Mouse (Mus musculus) thymus, postnatal 36 days (tissue): ENCODE results near the gene Rbfox1.

Experiments
- DNase-seq, 2 experiments: peaks; one replicate each; pipeline ENCODE4 v3.0.0; 2022; ENCODE audit warnings: mixed read lengths in 2 of 2

Gene Rbfox1

GRCm38 (mm10) chr16:6485631-6486030 lies 600.5 kb downstream of the Rbfox1 start:
- DNase-seq = no peak

DNA sequence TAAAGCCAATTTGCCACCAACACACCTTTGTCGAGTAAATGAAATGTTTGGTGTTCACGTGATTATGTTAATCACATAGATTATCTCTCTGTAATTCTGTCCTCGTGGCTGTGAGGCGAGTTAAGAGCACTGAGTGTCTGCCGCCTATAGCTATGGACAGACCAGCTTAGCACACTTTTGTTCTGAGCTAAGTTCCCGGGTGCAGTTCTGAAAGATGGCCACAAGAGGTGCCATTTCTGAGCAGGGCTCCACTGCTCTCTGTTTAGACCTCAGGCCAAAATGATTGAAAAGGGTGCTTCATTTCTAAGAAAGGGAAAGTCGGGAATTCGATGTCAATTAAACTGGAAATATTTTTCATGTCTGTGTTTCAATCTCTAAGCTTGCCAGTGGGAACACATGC lies 617.1 kb downstream of the Rbfox1 start:
- DNase-seq = no peak

GRCm38 (mm10) chr16:6503573-6504331 lies 618.6 kb downstream of the Rbfox1 start:
- peak in 1 of 2 experiments; percentile 6 for DNase-seq

GRCm38 (mm10) chr16:6508924-6509323 lies 623.8 kb downstream of the Rbfox1 start:
- DNase-seq = no peak

DNA sequence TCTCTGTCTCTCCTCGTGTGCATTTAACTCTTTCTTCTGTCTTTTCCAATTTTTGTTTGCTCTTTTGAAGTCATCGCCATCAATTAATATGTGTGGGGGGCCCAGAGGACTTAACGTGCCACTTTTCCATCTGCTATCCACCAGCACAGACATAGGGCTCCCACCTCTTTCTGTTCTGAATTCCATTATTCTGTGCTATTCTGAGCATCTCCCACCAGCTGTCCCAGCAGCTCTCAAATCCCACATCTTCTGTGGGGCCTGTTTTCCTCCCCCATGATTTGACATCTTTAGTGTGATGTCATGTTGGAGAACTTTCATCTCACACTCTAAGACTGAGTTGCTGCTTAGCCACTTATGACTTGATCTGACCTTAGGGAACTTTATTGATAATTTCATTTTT lies 634.3 kb downstream of the Rbfox1 start:
- DNase-seq = no peak

DNA sequence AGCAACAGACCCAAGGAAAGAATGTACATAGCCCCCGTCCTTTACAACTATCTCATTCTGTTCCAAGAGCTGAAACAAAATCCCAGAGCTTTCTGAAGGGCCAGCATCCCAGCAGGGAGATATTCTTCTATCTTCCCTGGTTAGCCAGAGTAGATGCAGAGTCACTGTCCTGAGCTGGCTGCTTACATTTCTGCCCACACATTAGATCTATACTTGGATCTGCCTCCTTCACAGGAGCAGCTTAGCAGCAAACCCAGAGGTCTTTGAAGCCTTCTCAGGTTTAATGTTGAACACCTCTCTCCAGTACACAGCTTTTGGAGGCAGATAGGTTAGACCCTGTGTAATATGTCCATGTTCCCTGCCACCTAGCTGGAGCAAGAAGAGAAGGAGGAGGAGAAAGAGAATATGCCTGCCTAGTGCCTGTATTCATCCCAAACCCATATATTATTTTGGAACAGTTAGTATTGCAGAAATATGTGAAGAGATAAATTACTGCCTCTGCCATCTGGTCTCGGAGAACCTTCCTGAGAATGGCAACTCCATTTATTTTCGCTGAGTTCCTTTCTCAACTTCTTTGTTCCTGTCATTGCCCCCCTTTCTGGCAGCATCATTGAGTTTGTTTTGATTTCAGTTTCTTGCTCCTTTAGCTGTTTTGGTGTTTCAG lies 640.5 kb downstream of the Rbfox1 start:
- DNase-seq = no peak

- DNase-seq = no peak
These were observed 646.3 kb downstream of the Rbfox1 start for GRCm38 (mm10) chr16:6531459-6531858.

- no peak for DNase-seq
These were observed 647.2 kb downstream of the Rbfox1 start for GRCm38 (mm10) chr16:6532077-6532995.

GRCm38 (mm10) chr16:6555776-6556175 lies 670.6 kb downstream of the Rbfox1 start:
- no peak for DNase-seq

- no peak for DNase-seq
These were observed 672.6 kb downstream of the Rbfox1 start for GRCm38 (mm10) chr16:6557726-6558125.

DNA sequence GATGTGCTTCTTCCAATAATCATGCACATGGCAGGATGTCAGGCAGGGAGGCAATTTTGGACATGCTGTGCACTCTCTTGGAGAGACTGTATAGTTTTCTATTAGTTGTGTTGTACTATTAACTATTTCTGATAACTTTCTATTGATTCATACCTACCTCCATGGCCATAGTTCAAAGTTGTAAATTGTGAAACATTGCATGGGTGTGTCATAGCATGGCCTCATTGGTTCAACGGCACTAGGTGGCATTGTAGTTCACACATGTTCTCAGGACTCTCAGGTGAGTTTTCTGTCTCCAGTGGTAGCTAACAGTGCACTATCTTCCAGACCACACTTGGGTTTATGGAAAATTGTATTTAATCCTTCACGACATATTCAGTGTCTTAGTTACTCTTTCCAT lies 699.5 kb downstream of the Rbfox1 start:
- DNase-seq = no peak

DNA sequence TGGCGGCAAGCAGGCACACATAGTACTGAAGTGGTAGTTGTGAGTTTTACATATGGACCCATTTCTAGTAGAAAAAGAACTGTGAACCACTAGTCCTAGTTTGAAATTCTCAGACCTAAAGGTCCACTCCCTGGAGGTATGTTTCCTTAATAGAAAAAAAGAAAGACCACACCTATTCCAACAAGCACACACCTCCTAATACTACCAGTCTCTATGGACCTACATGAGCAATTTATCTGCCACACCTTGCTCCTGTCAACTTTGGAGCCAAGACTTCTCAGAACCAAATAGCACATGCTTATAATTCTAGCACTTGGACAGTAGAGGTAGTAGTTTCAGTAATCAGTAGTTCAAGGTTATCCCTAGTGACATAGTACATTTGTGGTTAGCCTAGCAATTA lies 700.0 kb downstream of the Rbfox1 start:
- no peak for DNase-seq

DNA sequence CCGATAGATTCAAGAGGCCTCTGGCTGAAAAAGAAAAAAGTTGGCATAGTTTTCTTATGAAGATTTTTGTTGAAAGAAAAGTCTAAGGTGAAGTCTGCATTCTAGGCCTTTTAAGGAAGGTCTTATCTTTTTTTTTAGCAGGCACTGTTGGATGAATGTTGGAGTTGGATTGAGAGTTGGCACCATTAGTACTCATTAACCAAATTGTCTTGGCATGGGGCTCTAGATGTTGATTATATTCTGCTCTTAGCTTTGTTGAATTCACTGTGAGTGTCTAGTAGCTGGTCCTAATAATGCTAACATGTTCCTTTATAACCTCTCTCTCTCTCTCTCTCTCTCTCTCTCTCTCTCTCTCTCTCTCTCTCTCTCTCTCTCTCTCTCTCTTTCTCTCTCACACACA lies 731.4 kb downstream of the Rbfox1 start:
- no peak for DNase-seq

- DNase-seq = no peak
These were observed 755.2 kb downstream of the Rbfox1 start for GRCm38 (mm10) chr16:6640330-6640729.

DNA sequence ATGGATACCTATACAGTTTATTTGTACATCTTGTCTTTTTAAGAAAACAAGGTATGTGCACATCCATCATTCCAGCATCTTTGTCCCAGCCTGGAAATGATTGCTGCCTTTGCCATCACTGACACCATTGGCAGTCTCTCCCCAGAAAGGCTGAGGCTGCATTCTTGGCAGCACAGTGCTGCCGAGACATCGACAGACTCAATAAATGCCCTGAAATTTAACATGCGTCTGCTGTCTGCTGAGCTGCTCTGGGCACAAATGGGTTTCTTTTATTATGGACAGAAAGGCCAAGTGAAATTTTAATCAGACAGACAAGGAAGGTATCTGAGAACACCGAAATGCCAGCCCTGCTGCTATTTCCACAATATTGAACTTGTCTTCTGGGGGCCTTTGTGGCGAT lies 761.8 kb downstream of the Rbfox1 start:
- no peak for DNase-seq

DNA sequence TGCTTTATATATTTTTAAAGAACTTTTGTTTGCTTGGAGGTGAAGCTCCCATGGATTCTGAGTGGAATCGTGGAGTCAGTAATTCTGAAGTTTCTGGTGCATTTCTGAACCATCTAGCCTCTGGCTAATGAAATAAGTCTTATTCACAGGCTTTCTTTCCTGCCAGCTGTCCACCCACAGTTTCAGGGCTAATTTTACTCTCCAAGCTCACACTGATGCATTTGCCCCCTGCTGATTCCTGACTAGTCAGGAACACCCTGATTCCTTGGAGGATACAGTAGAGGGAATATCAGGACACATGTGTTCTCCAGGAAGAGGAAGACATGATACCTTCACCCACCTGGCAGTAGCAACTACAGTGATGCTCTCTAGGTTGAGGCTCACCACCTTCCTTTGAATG lies 763.6 kb downstream of the Rbfox1 start:
- no peak for DNase-seq

- no peak for DNase-seq
These were observed 773.4 kb downstream of the Rbfox1 start for GRCm38 (mm10) chr16:6658594-6658993.

- DNase-seq = no peak
These were observed 801.1 kb downstream of the Rbfox1 start for GRCm38 (mm10) chr16:6686076-6686757.

DNA sequence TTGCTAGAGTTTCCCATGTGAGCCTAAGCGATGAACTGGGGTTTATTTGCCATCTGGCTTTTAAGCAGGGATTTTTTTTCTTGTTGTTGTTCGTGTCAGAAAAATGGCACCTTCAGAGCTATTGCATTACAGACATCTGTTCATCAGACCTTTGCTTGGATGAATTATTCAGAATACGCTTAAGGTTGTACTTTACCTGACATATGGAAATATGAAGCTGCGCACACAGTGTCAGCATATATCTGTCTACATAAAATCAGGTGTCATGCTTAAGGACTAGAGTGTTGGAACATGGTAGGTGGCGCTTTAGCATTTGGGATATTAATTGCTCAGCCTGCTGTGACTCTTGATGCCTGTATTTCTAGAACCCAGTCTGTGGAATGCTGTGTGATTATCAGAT lies 819.7 kb downstream of the Rbfox1 start:
- no peak for DNase-seq

DNA sequence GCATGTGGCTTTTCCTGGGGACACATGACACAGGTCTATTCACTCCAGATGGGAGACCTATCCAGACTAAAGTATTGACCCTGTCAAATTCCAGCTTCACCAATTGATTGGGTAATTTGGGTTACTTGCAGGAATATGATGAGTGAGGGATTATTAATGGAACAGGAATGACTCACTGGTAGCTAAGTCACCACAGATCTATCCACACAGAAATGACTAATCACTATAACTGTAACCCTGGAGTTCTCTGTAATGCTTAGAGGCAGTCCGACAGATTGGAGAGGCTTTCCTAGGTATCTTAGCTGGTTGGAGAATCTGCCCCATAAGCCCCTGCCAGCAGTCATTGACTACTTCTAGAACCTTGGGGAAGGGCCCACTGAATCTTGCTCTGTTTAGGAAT lies 827.2 kb downstream of the Rbfox1 start:
- DNase-seq = no peak

DNA sequence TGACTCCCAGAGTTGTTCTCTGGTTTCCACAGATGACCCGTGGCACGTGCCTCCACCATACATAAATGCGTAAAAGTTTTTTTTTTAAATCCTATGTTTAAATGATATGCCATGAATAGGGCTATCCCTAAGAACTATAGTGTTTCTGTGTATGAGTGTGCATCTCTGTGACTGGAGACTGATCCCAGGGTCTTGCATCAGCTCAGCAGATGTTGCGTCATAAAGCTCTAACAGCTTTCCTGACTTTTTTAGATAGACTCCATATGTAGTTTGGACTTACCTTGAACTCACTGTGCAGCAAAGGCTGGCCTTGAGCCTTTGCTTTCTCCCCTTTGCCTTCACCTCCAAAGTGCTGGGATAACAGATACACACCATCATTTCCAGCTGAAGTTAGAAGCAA lies 830.1 kb downstream of the Rbfox1 start:
- DNase-seq = no peak

DNA sequence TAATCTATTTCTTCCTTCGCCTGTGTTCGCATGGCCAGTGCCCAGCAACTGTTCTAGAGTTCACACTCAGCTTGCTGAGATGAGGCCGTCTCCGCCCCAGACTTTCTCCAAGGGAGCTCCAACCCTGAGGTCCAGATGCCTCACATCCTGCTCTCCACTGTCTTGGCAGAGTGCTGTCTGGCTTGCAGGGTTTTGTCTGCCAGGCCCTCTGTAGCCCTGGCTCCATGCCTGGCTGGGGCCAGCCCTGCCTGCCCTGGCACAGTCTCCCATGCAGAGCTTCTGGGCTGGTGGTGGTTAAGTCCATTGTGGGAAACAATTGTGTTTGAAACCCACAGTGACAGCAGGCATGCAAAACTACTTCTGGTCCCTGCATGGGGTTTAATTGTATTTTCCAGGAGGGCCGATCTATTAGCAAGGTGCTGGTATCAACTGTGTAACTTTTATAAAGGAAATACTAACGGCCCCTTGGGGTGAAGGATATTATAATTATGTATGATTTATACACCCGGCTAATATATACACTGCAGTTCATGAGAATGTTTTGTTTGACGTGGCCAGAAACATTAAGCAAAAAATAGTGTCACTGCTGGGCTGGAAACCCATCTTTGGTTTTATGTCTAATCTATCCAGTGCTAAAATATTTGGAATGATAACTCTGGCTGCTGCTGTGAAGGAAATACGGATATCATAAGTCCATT lies 831.2 kb downstream of the Rbfox1 start:
- no peak for DNase-seq
